Mouse (Mus musculus) right cerebral cortex, postnatal 25 days (tissue): ENCODE measurements around the gene Mlh3.

Source experiments
- DNase-seq: peaks from one replicate; pipeline ENCODE4 v3.0.0; 2022

The Mlh3 gene

GRCm38 (mm10) chr12:85227227-85227626 lies 43.2 kb downstream of the Mlh3 start:
- DNase-seq = no peak

GRCm38 (mm10) chr12:85219905-85220290 lies 50.5 kb downstream of the Mlh3 start:
- DNase-seq = no peak

GRCm38 (mm10) chr12:85219236-85219904 lies 51.0 kb downstream of the Mlh3 start, which contains the start of gene Eif2b2:
Eif2b2 (plus strand) TSS chr12:85219481.
- peak; percentile 99 for DNase-seq

GRCm38 (mm10) chr12:85217733-85218310 lies 52.6 kb downstream of the Mlh3 start:
- no peak for DNase-seq

- DNase-seq = no peak
Observed at GRCm38 (mm10) chr12:85215031-85215430, 55.4 kb downstream of the Mlh3 start.

- DNase-seq = no peak
Observed at GRCm38 (mm10) chr12:85208687-85209199, 61.7 kb downstream of the Mlh3 start.

GRCm38 (mm10) chr12:85205425-85205824 lies 65.0 kb downstream of the Mlh3 start:
- DNase-seq = no peak

GRCm38 (mm10) chr12:85204105-85204504 lies 66.3 kb downstream of the Mlh3 start:
- DNase-seq = no peak

GRCm38 (mm10) chr12:85203699-85204098 lies 66.7 kb downstream of the Mlh3 start:
- no peak for DNase-seq

GRCm38 (mm10) chr12:85202191-85202590 lies 68.2 kb downstream of the Mlh3 start:
- DNase-seq = no peak

- DNase-seq = no peak
Observed at GRCm38 (mm10) chr12:85201830-85202147, 68.6 kb downstream of the Mlh3 start.

GRCm38 (mm10) chr12:85200929-85201829 lies 69.2 kb downstream of the Mlh3 start:
- no peak for DNase-seq

GRCm38 (mm10) chr12:85199954-85200353 lies 70.4 kb downstream of the Mlh3 start:
- no peak for DNase-seq

- DNase-seq = no peak
Observed at GRCm38 (mm10) chr12:85197936-85198335, 72.5 kb downstream of the Mlh3 start.

GRCm38 (mm10) chr12:85197371-85197770 lies 73.0 kb downstream of the Mlh3 start:
- DNase-seq = no peak

- no peak for DNase-seq
Observed at GRCm38 (mm10) chr12:85196191-85196590, 74.2 kb downstream of the Mlh3 start.

- DNase-seq = no peak
Observed at GRCm38 (mm10) chr12:85195086-85195485, 75.3 kb downstream of the Mlh3 start.

- DNase-seq = no peak
Observed at GRCm38 (mm10) chr12:85194623-85195018, 75.8 kb downstream of the Mlh3 start.

GRCm38 (mm10) chr12:85193923-85194622 lies 76.3 kb downstream of the Mlh3 start:
- no peak for DNase-seq

- no peak for DNase-seq
Observed at GRCm38 (mm10) chr12:85193146-85193545, 77.3 kb downstream of the Mlh3 start.

- no peak for DNase-seq
Observed at GRCm38 (mm10) chr12:85192461-85193108, 77.8 kb downstream of the Mlh3 start.

GRCm38 (mm10) chr12:85190290-85190689 lies 80.1 kb downstream of the Mlh3 start:
- DNase-seq = no peak
